Mouse (Mus musculus) heart, postnatal 10 days (tissue): ENCODE results near the gene Rgs10. TPM values are rescaled to one million over a fixed set of nuclear protein-coding genes. Genes with fewer than 3 reads are reported as not detected.
A peak's percentile ranks its signal among the peaks of the same experiment; 100 is the strongest.

Experiments used
- DNase-seq, 2 experiments: peaks; one replicate each; pipeline ENCODE4 v3.0.0; 2021
- intact Hi-C: fragments of 180-260 bp; cut with DNase I; formaldehyde crosslinking; loops from one replicate; pipeline ENCODE4 v1.15.1; 2025
- total RNA-seq, 2 experiments: library from RNA; stranded (reverse); gene quantifications; 2 replicates each; pipeline ENCODE4 v1.2.3; 2021

Rgs10 gene
- total RNA-seq, 2 experiments from 2014 or later: 10.7 to 10.9 TPM

DNA sequence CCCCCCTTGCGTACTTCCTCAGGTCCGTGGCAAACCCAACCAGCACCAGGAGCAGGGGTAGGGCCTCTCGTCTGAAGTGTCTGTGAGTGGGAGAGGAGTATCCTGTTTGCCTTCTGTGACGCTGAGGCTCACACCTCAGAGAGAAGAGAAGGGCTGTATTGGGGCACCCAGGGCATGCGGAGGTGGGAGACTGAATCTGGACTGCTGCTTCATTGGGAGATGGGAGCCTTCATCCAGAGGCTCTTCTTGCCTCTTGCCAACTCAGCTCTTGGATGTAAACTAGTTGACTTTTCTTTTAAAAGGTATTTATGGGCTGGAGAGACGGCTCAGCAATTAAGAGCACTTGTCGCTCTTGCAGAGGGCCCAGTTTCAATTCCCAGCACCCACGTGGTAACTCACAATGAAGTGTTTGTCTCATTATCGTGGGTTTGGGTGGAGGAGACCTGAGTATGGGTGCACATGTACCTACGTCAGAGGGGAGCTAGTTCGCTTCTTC lies 42.3 kb downstream of the Rgs10 start:
- no peak for DNase-seq
- intact Hi-C loops: no loop called here

DNA sequence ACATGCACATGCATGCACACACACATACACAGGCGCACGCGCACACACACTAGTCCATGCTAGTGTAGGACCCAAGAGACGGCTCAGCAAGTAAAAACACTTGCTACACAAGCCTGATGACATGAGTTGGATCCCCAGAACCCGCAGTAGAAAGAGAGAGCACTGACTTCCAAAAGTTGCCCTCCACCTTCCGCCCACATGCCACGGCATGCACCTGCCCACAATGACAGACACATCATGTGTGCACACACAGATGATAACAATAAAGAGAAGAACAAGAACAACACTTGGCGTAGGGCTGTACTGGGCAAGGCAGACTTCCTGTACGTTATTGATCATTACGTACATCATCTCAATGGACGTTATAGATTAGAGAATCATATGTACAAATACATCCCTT lies 44.4 kb downstream of the Rgs10 start:
- no peak for DNase-seq
- intact Hi-C loops: loop anchor here (5.0 kb wide), 1 partner anchor 83 kb away; no protein-coding TSS in a partner anchor

DNA sequence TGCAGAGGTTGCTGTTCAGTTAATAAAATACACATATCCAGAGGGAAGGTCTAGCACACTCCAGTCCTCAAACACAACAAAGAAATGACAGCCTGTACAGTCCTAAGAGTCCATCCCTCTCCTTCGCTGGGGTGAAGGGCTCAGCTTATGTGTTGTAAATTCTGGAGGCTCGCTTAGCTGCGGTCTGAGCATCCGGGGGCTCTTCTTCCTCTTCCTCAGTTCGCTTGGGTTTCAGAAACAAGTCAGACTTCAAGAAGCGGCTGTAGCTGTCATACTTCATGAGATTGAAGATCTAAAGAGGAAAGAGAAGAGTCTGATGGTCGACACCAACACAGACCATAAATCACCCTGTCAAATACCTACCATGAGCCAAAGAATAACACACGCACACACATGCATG lies 44.8 kb downstream of the Rgs10 start:
- intact Hi-C loops: loop anchor here (5.0 kb wide), 1 partner anchor 84 kb away; no protein-coding TSS in a partner anchor
- DNase-seq: no peak

DNA sequence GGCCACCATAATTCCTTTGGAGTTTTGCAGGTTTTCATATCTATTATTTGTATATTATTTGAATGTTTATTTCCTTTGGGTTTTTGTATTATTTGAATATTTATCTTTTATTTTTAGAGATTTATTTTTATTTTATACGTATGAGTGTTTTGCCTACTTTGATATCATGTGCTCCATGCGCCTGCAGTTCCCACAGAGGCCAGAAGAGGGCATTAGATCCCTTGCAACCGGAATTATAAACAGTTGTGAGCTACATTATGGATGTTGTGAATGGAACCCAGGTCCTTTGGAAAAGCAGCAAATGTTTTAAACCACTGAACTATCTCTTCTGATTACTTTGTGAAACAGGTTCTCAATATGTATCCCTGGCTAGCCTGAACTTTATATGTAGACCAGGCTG lies 46.2 kb downstream of the Rgs10 start:
- intact Hi-C loops: loop anchor here (5.0 kb wide), 1 partner anchor 85 kb away; no protein-coding TSS in a partner anchor
- DNase-seq: peak in 1 of 2 experiments; percentile 40

DNA sequence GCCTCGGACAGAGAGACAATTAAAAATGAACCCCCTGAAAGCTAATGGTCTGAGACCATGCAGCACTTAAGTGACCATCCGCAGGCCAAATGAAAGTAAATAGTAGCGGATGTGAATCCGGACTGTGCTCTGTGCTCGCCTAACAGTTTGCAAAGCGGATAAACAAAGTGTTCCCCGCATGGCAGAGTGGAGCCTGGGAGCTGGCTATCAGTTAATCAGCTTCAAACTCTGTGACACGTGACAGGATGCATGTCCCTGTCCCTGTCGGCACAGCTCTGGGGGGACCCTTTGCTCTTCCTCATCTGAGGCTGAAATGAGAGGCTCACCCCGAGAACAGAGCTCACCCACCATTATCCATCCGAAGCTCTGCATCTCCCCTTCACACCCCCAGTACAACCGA lies 49.2 kb downstream of the Rgs10 start:
- intact Hi-C loops: no loop called here
- no peak for DNase-seq

DNA sequence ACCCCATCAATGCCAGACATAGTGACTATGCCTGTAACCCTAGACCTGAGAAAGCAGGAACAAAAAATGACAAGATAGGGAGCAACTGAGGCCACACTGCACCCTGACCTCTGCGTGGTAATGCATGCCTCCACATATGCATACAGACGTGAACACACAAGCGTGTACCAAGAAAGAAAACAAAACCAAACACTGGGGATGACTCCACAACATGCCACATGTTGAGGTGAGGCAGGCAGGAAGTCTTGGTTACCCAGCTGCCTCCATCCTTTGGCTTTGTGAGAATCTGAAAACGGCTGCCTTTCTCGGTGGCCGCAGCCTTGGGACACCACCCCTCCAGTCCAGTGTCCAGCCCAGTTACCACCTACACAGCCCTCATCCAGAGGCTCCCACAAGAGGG lies 49.7 kb downstream of the Rgs10 start:
- intact Hi-C loops: no loop called here
- no peak for DNase-seq

DNA sequence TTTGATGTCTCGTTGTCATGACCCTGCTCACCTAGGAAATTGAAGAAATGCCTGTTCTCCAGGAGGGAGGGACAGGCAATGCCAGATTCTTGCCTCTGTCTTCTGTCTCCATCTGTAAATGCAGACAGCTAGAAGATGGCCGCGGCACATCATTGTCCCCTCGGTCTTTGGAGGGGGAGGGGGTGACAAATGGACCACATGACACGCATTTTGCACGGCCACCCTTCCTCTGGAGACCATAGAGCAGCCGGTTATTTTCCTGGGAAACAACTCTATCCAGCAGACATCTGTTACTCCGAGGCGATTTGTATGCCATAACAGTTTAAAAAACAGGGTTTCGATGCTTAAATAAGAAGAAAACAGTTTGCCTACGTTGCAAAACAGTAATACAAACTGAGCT lies 51.9 kb downstream of the Rgs10 start:
- intact Hi-C loops: no loop called here
- no peak for DNase-seq

DNA sequence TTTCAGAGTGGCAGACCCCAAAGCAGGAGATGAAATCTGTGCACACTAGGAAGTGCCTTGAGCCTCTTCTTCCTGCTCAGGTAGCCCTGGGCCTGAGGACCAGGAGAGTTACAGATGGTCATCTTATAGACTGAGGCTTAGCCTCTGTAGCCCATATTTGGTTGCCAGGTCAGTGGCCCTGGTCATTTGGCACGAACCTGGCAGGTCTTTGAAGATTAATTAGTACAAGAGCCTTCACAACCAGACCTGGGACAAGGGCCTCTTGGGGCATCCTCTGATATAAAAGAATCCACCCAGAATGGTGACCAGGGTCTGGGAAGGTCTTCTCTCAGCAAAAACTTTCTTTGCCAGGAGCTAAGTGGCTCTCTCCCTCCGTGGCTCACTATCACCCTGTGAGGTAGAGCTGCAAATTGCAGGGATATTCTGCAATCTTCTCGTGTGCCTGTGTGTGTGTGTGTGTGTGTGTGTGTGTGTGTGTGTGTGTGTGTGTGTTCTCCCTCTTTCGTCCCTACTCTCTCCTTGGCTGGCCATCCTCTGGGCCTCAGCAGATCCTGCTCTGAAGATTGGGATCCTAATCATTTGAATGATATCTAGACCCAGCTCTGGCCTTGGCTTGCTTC lies 53.4 kb downstream of the Rgs10 start:
- peak in 1 of 2 experiments; percentile 36 for DNase-seq
- intact Hi-C loops: no loop called here

DNA sequence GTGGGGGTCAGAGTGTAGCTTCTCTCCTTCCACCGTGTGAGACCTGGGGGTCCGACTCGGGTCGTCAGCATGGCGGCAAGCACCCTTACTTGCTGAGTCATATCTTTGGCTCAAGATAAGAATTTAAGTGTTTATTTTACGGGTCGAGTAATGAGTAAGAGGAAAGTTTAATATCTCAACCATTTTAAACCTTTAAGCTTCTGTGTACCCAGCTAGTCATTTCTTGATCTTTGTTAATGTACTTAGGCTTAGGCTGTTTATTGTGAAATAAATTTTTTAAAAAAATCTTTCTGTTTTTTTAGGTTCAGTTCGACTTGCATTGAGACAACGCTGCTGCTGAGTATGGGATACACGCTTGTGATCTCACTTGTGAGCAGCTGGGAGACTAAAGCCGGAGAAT lies 54.0 kb downstream of the Rgs10 start:
- intact Hi-C loops: no loop called here
- DNase-seq: no peak

DNA sequence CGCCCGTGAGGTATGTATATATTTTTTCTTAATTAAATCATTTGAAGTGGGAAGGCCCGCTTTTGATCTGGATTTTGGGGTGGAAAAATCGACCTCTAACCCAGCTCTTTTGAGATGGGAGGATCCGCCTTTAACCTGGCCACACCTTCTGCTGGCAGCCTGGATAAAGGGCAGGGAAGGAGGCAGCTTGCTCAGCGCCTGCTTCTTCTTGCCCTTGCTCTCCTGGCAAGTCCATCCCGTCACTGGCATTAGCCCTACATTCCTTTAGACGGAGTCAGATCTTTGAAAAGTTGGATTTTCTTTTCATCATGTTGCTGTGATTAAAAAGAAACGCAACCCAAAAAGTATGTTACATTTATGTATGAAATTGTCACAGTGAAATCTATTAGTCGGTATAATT lies 54.8 kb downstream of the Rgs10 start:
- intact Hi-C loops: no loop called here
- peak in 1 of 2 experiments; percentile 26 for DNase-seq

DNA sequence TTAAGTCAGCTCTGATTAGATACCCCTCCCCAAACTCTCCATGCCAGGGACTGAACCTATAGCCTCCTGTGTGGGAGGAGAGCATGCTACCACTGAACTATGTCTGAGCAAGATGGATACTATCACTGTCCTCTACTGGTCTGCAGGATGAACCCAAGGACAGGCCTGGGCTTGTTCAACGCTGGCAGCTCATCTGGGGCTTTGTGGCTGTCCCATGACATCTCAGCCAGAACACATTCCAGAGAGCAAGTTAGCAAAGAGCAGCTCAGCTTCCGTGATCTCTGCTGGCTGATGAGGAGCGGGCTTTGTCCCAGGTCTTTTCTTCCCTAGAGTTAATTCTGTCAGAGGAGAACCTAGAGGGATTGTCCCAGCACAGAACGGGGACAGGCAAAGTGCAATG lies 55.6 kb downstream of the Rgs10 start:
- DNase-seq: no peak
- intact Hi-C loops: no loop called here

DNA sequence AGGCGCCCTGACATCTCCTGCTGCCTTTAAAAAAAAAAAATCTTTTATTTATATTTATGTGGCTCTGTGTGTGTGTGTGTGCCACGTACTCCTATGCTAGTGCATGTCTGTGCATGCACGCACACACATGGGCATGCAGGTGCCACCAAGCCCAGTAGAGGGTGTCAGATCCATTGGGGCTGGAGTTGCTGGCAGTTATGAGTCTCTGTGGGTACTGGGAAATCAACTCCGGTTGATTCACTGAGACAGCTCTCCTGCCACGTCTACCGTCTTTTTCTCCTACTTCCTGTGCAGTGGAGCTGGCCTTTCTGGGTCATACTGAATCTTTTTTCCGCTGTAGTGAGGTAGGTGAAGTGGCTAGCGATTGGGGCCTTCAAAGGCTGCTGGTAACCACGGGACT lies 58.8 kb downstream of the Rgs10 start:
- DNase-seq: no peak
- intact Hi-C loops: loop anchor here (5.0 kb wide), 2 partner anchors 333 to 348 kb away; no protein-coding TSS in a partner anchor

DNA sequence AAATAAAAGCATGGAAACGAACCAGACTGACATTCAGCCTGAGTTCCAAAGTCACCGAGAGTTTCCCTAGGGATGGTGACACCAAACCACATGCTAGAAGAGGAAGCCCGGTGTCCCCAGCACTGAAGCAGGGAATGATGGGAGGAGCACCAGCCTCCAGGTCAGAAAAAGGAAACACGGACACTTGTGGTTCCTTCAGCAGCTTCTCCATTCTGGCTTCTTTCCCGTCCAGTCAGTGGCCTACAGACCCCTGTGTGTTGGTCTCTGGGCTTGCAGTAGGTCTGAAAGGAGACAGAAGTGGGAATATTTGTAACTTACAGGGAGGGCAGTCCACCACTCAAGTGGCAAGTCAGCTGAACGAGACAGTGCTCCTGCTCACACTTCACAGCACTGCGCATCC lies 59.4 kb downstream of the Rgs10 start:
- no peak for DNase-seq
- intact Hi-C loops: loop anchor here (5.0 kb wide), 2 partner anchors 333 to 348 kb away; no protein-coding TSS in a partner anchor

DNA sequence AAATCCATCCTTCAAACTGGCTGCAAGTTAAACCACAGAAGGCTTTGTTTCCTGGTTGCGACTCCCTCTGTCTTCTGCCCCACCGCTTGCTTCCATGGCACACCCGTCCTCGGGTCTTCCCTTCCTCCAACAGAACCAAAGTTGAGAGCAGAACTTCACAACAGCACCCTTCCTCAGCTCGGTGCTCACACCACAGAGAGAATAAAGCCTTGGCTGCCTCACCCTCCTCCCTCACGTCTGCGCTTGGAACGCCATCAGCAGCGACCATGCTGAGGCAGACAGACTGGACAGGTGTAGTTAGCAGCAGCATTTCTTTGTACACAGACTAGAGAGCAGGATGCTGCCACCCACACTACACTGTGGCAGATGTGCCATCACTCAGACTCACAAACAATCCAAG lies 59.8 kb downstream of the Rgs10 start:
- DNase-seq: no peak
- intact Hi-C loops: loop anchor here (5.0 kb wide), 2 partner anchors 334 to 349 kb away; no protein-coding TSS in a partner anchor

DNA sequence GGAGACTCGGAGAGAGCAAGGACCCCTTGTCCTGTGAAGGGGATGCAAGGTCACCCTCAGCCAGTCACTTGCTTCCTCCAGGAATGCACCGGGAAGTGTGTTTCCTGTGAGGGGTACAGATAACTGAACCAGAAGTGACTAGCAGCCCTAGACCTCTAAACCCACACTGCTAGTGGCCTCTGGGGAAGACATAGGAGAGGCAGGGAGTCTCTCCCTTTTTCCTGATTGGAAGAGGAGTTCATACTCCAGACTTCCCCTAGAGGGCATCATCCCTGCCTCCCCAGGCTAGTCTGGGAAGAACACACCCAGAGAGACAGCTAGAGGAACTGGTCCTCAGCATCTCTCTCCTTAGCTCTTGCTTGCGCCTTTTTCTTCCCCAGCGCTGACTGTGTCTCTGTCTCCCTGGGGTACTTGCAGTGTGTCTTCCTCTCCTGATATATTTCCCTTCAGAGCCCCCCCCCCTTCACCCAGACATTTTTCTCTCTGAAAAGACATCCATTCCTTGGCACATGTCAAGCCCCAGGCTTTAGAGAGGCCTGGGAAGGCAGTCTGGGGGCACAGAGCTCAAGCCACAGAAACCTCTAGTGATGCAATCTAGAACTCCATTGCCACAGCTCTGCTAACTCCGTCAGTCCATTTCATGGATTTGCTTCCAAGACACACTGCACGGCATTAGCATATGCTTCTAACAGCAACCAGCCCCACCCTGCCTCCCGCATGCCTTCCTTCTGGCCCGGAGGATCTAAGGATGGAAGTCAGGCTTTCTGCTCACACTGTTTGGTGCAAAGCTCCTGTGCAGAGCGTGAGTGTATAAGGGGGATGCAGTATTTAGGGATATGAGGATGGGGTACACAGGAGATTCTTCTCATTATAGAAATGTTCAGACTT lies 61.4 kb downstream of the Rgs10 start:
- DNase-seq: peak in 1 of 2 experiments; percentile 46
- intact Hi-C loops: loop anchor here (5.0 kb wide), 2 partner anchors 335 to 350 kb away; no protein-coding TSS in a partner anchor

DNA sequence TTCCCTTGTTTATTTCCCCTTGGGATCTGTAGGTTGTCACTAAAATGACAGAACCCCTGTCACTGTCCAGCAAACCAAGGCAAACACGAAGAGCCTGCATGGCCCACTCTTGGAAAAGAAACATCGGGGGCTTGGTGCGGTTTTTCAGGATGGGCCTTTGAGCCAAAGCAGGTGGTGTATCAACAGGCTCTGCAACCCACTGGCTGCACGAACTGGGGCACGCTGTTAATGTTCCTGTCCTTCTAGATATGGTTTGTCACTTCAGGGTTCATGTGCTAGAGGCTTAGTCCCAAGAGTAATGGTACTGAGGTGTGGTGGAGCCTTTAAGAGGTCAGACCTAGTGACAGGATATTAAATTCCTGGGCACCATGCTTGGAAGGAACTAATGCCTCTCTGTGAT lies 63.1 kb downstream of the Rgs10 start:
- DNase-seq: no peak
- intact Hi-C loops: loop anchor here (5.0 kb wide), 2 partner anchors 337 to 352 kb away; no protein-coding TSS in a partner anchor

DNA sequence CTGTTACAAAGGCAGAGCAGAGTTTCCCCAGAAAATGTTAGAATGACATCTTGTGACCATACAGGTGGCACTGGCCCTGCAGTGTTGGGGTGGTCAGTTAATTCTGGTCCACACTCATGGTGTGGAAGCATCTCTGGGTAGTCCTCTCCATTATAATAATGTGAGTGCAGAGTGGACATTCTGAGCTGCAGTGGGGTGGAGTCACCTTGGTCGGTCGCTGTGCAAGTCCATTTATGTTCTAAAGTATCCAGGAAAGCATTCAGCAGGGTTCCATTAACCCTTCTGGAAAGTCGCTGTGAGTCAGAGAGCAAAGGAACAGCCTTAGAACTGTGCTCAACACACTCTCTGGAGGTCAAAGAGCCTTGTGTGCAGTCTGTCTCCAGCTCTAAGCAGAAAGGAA lies 65.8 kb downstream of the Rgs10 start:
- intact Hi-C loops: no loop called here
- no peak for DNase-seq

DNA sequence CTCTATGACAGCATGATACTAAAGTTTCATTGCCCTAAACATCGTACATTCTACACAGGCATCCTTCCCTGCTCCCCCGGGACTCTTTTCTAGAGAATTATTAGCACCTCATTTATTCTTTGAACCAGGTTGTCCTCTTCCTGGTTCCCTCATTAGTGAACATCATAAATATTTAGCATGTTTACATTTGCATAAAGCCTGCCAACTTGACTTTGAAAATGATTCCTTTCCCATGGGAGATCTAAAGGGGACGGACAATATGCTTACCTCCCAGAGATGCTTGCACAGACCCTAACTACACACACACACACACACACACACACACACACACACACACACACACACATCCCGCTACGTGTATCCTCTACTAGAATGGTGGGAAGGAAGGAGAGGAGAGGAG lies 67.4 kb downstream of the Rgs10 start:
- intact Hi-C loops: no loop called here

DNA sequence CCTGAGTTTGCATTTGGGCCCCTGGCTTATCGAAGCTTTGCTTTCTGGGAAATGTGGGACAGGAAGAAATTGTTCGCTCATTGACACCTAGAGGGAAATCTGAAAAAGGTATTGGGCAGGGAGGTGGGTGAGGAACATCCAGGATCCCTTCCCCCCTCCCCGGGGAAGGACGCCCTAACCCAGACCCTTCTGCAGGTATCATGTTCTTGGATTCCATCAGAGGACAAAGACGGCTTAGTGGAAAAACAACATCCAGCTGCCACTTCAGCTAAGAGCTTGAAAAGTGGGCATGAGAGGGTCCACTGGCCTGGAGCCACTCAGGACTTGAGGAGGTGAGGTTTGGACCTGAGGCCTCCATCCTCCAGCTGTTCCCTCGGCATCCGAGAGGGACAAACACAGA lies 68.2 kb downstream of the Rgs10 start:
- intact Hi-C loops: no loop called here
- no peak for DNase-seq

More for the DNA sequence above, 67.4 kb downstream of the Rgs10 start:
- DNase-seq: no peak

DNA sequence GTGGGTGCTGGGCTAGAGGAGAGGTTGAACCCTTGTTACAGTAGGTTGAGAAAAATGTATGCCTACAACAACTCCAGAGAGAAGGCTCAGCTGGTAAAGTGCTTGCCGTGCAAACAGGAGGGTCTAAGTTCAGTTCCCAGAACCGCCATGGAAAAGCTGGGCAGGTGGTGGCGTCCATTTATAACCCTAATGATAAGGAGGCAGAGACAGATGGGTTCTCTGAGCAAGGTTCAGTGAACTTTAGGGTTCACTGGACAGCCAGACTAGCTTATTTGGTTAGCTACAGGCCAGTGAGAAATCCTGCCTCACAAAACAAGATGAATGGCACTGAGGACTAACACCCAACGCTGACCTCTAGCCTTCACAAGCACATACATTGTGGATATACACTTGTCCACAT lies 68.8 kb downstream of the Rgs10 start:
- no peak for DNase-seq
- intact Hi-C loops: loop anchor here (10.0 kb wide), 1 partner anchor 245 kb away; no protein-coding TSS in a partner anchor

DNA sequence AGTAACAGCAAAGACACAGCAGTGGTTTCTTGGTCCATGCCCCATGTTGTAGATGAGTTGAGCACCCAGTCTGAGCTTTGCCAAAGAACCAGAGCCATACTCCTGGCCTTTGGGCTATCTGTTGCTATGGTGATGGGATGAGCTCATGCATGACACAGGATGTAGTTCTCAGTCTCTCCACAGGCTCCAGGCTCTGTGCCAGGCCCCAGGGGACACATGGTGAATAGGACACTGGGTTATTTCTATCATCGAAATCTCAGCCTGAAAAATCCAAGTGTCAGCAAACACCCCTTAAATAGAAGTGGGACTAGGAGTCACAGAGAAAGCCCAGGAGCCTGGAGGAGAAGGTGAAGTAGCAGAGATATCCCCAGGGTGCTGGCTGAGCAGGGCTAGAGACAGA lies 70.0 kb downstream of the Rgs10 start:
- intact Hi-C loops: loop anchor here (10.0 kb wide), 1 partner anchor 244 kb away; no protein-coding TSS in a partner anchor
- peak; percentile 74 to 84 for DNase-seq
